Mouse (Mus musculus) myocyte (in vitro differentiated cells): Measurements from ENCODE around the gene Fgfr1op2.

Experiments used
- CEBPB ChIP-seq: IDR thresholded peaks from 2 replicates; pipeline ENCODE4 v1.6.1; 2011; ENCODE audit warnings: mild to moderate bottlenecking, moderate library complexity; ENCODE audit not compliant: poor library complexity, insufficient read depth, severe bottlenecking
- MAX ChIP-seq: IDR thresholded peaks from one replicate; pipeline ENCODE4 v1.6.1; 2011; ENCODE audit warnings: low read depth, mild to moderate bottlenecking, control low read depth
- MYOD1 ChIP-seq, 3 experiments: IDR thresholded peaks; one replicate each; pipeline ENCODE4 v1.6.1; 2011; ENCODE audit warnings: control low read depth in 2 of 3, low read depth in 2 of 3, mild to moderate bottlenecking in 2 of 3, moderate library complexity in 1 of 3; ENCODE audit not compliant: insufficient read length in 2 of 3, control insufficient read depth in 1 of 3
- MYOG ChIP-seq, 3 experiments: IDR thresholded peaks; one replicate each; pipeline ENCODE4 v1.6.1; 2011; ENCODE audit warnings: control low read depth in 2 of 3, low read depth in 2 of 3, mild to moderate bottlenecking in 2 of 3; ENCODE audit not compliant: insufficient read length in 2 of 3, control insufficient read depth in 1 of 3, insufficient read depth in 1 of 3
- POLR2A ChIP-seq: IDR thresholded peaks from one replicate; pipeline ENCODE4 v1.6.1; 2011; ENCODE audit warnings: low read depth, mild to moderate bottlenecking, control low read depth, moderate library complexity; ENCODE audit not compliant: insufficient read length
- TCF12 ChIP-seq: IDR thresholded peaks from one replicate; pipeline ENCODE4 v1.6.1; 2011; ENCODE audit warnings: mild to moderate bottlenecking, control low read depth; ENCODE audit not compliant: poor library complexity, insufficient read depth, severe bottlenecking
- TCF3 ChIP-seq: IDR thresholded peaks from one replicate; pipeline ENCODE4 v1.6.1; 2011; ENCODE audit warnings: low read depth, control low read depth; ENCODE audit not compliant: insufficient read length
- USF1 ChIP-seq: IDR thresholded peaks from one replicate; pipeline ENCODE4 v1.6.1; 2011; ENCODE audit warnings: low read depth, mild to moderate bottlenecking, control low read depth, moderate library complexity

GRCm38 (mm10) chr6:146577310-146578109 is 507 bp downstream of the Fgfr1op2 start, which contains the start of gene Ints13:
- TF ChIP-seq USF1, result no peak
- peak; percentile 92 for TF ChIP-seq POLR2A
- TF ChIP-seq MYOD1 (IDR thresholded peaks at IDR 0.05; ENCODE audit: control insufficient read depth in 1 of 3, insufficient read length in 2 of 3, low read depth in 2 of 3), result no peak
- no peak for TF ChIP-seq MAX
- TF ChIP-seq TCF12, result no peak
- no peak for TF ChIP-seq TCF3
- TF ChIP-seq CEBPB, result no peak
- no peak for TF ChIP-seq MYOG (IDR thresholded peaks at IDR 0.05; ENCODE audit: control insufficient read depth in 1 of 3, insufficient read depth in 1 of 3, insufficient read length in 2 of 3, low read depth in 2 of 3)
